In the genomic region with DNA sequence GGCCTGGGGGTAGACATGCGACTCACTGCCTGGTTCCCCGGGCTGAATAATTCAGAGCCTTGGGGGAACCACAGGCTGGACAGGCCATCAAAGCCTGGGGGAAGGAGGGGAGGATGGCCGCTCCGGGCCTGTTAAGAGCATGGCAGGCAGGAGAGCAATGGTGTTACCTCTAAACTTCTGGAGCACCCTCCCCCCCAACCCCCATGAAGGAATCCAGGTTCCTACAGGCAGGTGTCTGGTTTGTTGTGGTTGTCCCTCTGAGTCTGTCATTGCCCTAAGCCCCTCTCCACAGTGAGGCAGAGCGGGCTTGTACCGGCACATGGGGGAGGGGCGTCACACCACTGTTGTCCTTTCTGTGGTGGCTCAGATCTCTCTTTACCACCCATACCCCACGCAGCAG, we compare ENCODE assay signal across 10 mouse cellular contexts.
A peak's percentile ranks its signal among the peaks of the same experiment; 100 is the strongest.
DNase-seq lines count a peak whose midpoint lies in the region; ATAC-seq and TF ChIP-seq lines count a peak whose summit lies in the region.
"Had no signal": no experiment of that assay in that cellular context is flagged by ENCODE, and none has a peak within 500 bp of the region (broad histone marks: within the 10 kb centered on the region; RNA-seq: fewer than 3 reads in every experiment).

No protein-coding gene starts in this region.

- no peak for TF ChIP-seq CTCF in liver, postnatal 0 days (IDR thresholded peaks at IDR 0.05; ENCODE audit: low read depth)
- no peak for TF ChIP-seq CTCF in intestine, postnatal 0 days (IDR thresholded peaks at IDR 0.05; ENCODE audit: low read depth)

- no peak for DNase-seq in liver, embryonic 11.5 days (ENCODE audit: low spot score)
- DNase-seq in liver, postnatal 0 days, result no peak
- peak; percentile 43 for DNase-seq in forebrain, embryonic 10.5 days (ENCODE audit: extremely low spot score, low spot score)
- DNase-seq in cerebellum, adult 18-20 months, result no peak
- no peak for DNase-seq in urinary bladder, adult 18-20 months (ENCODE audit: low spot score in 2 of 2)
- DNase-seq in right cerebral cortex, postnatal 14 days, result no peak
- DNase-seq: kidney, adult 11 months had no signal

- H3K27me3 ChIP-seq in liver, embryonic 11.5 days (replicated peaks; ENCODE audit: control insufficient read depth, insufficient read depth, low read length), result peaks cover 34% of the 10 kb centered on the region
- peaks cover 11% of the 10 kb centered on the region; the same call in 1 of the 2 replicates for H3K27me3 ChIP-seq in liver, postnatal 0 days (ENCODE audit: insufficient read depth, low read length)
- peaks cover 87% of the 10 kb centered on the region for H3K27me3 ChIP-seq in forebrain, embryonic 10.5 days (ENCODE audit: poor library complexity, severe bottlenecking)
- no peaks in the 10 kb centered on the region; the same call in 1 of the 2 replicates for H3K27me3 ChIP-seq in intestine, postnatal 0 days (replicated peaks; ENCODE audit: control insufficient read depth, insufficient read depth, low read length)
- peaks cover 2% of the 10 kb centered on the region; the same call in 1 of the 2 replicates for H3K27me3 ChIP-seq in neural tube, embryonic 14.5 days (ENCODE audit: control insufficient read depth, insufficient read depth, low read length)

- peak overlapping the region; percentile 26 for H3K4me2 ChIP-seq in liver, embryonic 11.5 days
- H3K4me2 ChIP-seq in liver, postnatal 0 days (ENCODE audit: low read depth, low read length), result no peak overlapping the region
- peak overlapping the region; percentile 48; the same call in 1 of the 2 replicates for H3K4me2 ChIP-seq in intestine, postnatal 0 days (replicated peaks; ENCODE audit: low read depth)
- H3K4me2 ChIP-seq in neural tube, embryonic 14.5 days (ENCODE audit: low read depth, low read length), result peak overlapping the region; percentile 36

- 0 out of 2 replicates have a peak, but pooled peaks cover 3% of the 10 kb centered on the region for H3K9me3 ChIP-seq in liver, embryonic 11.5 days (ENCODE audit: control insufficient read depth, low read length)
- 0 out of 2 replicates have a peak, but pooled peaks cover 2% of the 10 kb centered on the region for H3K9me3 ChIP-seq in liver, postnatal 0 days (ENCODE audit: low read length)
- peaks cover 11% of the 10 kb centered on the region; the same call in 1 of the 2 replicates for H3K9me3 ChIP-seq in forebrain, embryonic 10.5 days
- no peaks in the 10 kb centered on the region for H3K9me3 ChIP-seq in intestine, postnatal 0 days (ENCODE audit: control insufficient read depth)
- no peaks in the 10 kb centered on the region for H3K9me3 ChIP-seq in neural tube, embryonic 14.5 days (ENCODE audit: control insufficient read depth, low read length)

- no peak overlapping the region for H3K27ac ChIP-seq in liver, embryonic 11.5 days (ENCODE audit: low read depth, low read length)
- H3K27ac ChIP-seq in liver, postnatal 0 days (ENCODE audit: low read depth), result no peak overlapping the region
- H3K27ac ChIP-seq in forebrain, embryonic 10.5 days, result peak overlapping the region; percentile 88
- H3K27ac ChIP-seq in intestine, postnatal 0 days (ENCODE audit: low read depth, low read length), result no peak overlapping the region
- H3K27ac ChIP-seq in neural tube, embryonic 14.5 days (ENCODE audit: low read depth, low read length), result peak overlapping the region; percentile 64
- H3K27ac ChIP-seq: liver, embryonic 15.5 days had no signal

- 20% methylated on average over 8 of the region's 8 CpGs for WGBS in liver, embryonic 11.5 days
- WGBS in liver, postnatal 0 days (ENCODE audit: insufficient replicate concordance), result 26% methylated on average over 8 of the region's 8 CpGs
- WGBS in forebrain, embryonic 10.5 days, result 9% methylated on average over 8 of the region's 8 CpGs
- WGBS in intestine, postnatal 0 days, result 35% methylated on average over 8 of the region's 8 CpGs
- WGBS in neural tube, embryonic 14.5 days, result 12% methylated on average over 8 of the region's 8 CpGs

- ATAC-seq in liver, embryonic 11.5 days (replicated peaks; ENCODE audit: low FRiP score), result no peak
- ATAC-seq in liver, postnatal 0 days, result no peak
- no peak for ATAC-seq in intestine, postnatal 0 days
- ATAC-seq in neural tube, embryonic 14.5 days (ENCODE audit: low read depth), result peak; percentile 42; the same call in 1 of the 2 replicates

- no peak for TF ChIP-seq EP300 in liver, postnatal 0 days (IDR thresholded peaks at IDR 0.05; ENCODE audit: low read depth)

- 0 out of 2 replicates have a peak, but pooled peaks cover 7% of the 10 kb centered on the region for H3K4me1 ChIP-seq in liver, embryonic 11.5 days (replicated peaks; ENCODE audit: control insufficient read depth, insufficient read depth, low read length)
- peaks cover 18% of the 10 kb centered on the region for H3K4me1 ChIP-seq in liver, postnatal 0 days (ENCODE audit: insufficient read depth)
- H3K4me1 ChIP-seq in forebrain, embryonic 10.5 days, result peaks cover 65% of the 10 kb centered on the region
- peaks cover 13% of the 10 kb centered on the region for H3K4me1 ChIP-seq in intestine, postnatal 0 days (replicated peaks; ENCODE audit: control insufficient read depth, insufficient read depth, low read length)
- H3K4me1 ChIP-seq in neural tube, embryonic 14.5 days (ENCODE audit: control insufficient read depth, insufficient read depth, low read length), result peaks cover 9% of the 10 kb centered on the region; the same call in 1 of the 2 replicates

- H3K4me3 ChIP-seq in liver, embryonic 11.5 days (ENCODE audit: low read depth, low read length), result no peak overlapping the region
- H3K4me3 ChIP-seq in liver, postnatal 0 days (ENCODE audit: low read depth, low read length), result no peak overlapping the region
- peak overlapping the region; percentile 37 for H3K4me3 ChIP-seq in forebrain, embryonic 10.5 days
- H3K4me3 ChIP-seq in intestine, postnatal 0 days (ENCODE audit: low read depth, low read length), result no peak overlapping the region
- no peak overlapping the region for H3K4me3 ChIP-seq in neural tube, embryonic 14.5 days (ENCODE audit: low read depth, low read length)
- H3K4me3 ChIP-seq: liver, embryonic 15.5 days had no signal

- H3K9ac ChIP-seq in liver, embryonic 11.5 days (ENCODE audit: low read depth, low read length), result no peak overlapping the region
- no peak overlapping the region for H3K9ac ChIP-seq in liver, postnatal 0 days (replicated peaks)
- H3K9ac ChIP-seq in intestine, postnatal 0 days (ENCODE audit: low read depth, low read length), result no peak overlapping the region
- peak overlapping the region; percentile 39; the same call in 1 of the 2 replicates for H3K9ac ChIP-seq in neural tube, embryonic 14.5 days (replicated peaks; ENCODE audit: low read depth, low read length)
- H3K9ac ChIP-seq: liver, embryonic 15.5 days had no signal

- H3K36me3 ChIP-seq in liver, embryonic 11.5 days (ENCODE audit: control insufficient read depth, insufficient read depth, low read length), result no peaks in the 10 kb centered on the region
- no peaks in the 10 kb centered on the region for H3K36me3 ChIP-seq in liver, postnatal 0 days (replicated peaks; ENCODE audit: insufficient read depth, low read length)
- no peaks in the 10 kb centered on the region for H3K36me3 ChIP-seq in forebrain, embryonic 10.5 days (replicated peaks)
- no peaks in the 10 kb centered on the region for H3K36me3 ChIP-seq in intestine, postnatal 0 days (ENCODE audit: control insufficient read depth, insufficient read depth)
- H3K36me3 ChIP-seq in neural tube, embryonic 14.5 days (ENCODE audit: control insufficient read depth, insufficient read depth, low read length), result no peaks in the 10 kb centered on the region
- H3K36me3 ChIP-seq: liver, embryonic 15.5 days had no signal

Comparison
In these comparisons a context has a peak if more than half of its experiments do, and no peak if none do; other contexts are left out.
1. H3K27ac ChIP-seq: peak in forebrain, embryonic 10.5 days (single experiment) and neural tube, embryonic 14.5 days (single experiment); none in liver, embryonic 11.5 days (single experiment), liver, postnatal 0 days (single experiment) and intestine, postnatal 0 days (single experiment).